Mouse (Mus musculus) stomach, postnatal 0 days (tissue): ENCODE data around the gene Gata1.

ENCODE experiments used
- CTCF ChIP-seq: IDR thresholded peaks from 2 replicates; pipeline ENCODE4 v1.5.1; 2016; ENCODE audit warnings: antibody characterized with exemption, low read depth, mild to moderate bottlenecking, moderate library complexity
- EP300 ChIP-seq: optimal IDR thresholded peaks from 2 replicates; pipeline ENCODE3; 2016; ENCODE audit warnings: antibody characterized with exemption

GRCm38 (mm10) chrX:7993068-7993735 lies 15.3 kb upstream of the Gata1 start:
- no peak for TF ChIP-seq CTCF
- no peak for TF ChIP-seq EP300
